Mouse (Mus musculus) stomach, embryonic 16.5 days (tissue): Measurements from ENCODE around the gene Pafah1b2. TPM values are rescaled to one million over a fixed set of nuclear protein-coding genes. Genes with fewer than 3 reads are reported as not detected.

Source experiments
- ATAC-seq: fragments of 200-750 bp; cut with Nextera tagmentation; 2 replicates; pipeline ENCODE4 v1.8.0; 2017; ENCODE audit warnings: moderate number of reproducible peaks, moderate TSS enrichment; ENCODE audit not compliant: insufficient read depth, low FRiP score
- H3K27ac ChIP-seq: fragments of 300-500 bp; sonication (generic); 2 replicates; pipeline ENCODE4 v1.5.1; 2014; ENCODE audit warnings: low read length
- H3K27me3 ChIP-seq: fragments of 300-500 bp; sonication (generic); 2 replicates; pipeline ENCODE4 v1.6.1; 2014; ENCODE audit warnings: low read length, control low read depth, mixed read lengths; ENCODE audit not compliant: control insufficient read depth, insufficient read depth
- H3K36me3 ChIP-seq: fragments of 300-500 bp; sonication (generic); 2 replicates; pipeline ENCODE4 v1.6.1; 2014; ENCODE audit warnings: low read length; ENCODE audit not compliant: control insufficient read depth, insufficient read depth
- H3K4me1 ChIP-seq: fragments of 300-500 bp; sonication (generic); 2 replicates; pipeline ENCODE4 v1.6.1; 2014; ENCODE audit warnings: low read length, control low read depth, mixed read lengths; ENCODE audit not compliant: control insufficient read depth, insufficient read depth
- H3K4me2 ChIP-seq: fragments of 300-500 bp; sonication (generic); 2 replicates; pipeline ENCODE4 v1.6.1; 2014; ENCODE audit warnings: low read depth, low read length, mixed read lengths
- H3K4me3 ChIP-seq: fragments of 300-500 bp; sonication (generic); replicated peaks from 2 replicates; pipeline ENCODE4 v1.5.1; 2014; ENCODE audit warnings: mild to moderate bottlenecking, low read length
- H3K9ac ChIP-seq: fragments of 300-500 bp; sonication (generic); 2 replicates; pipeline ENCODE4 v1.6.1; 2014; ENCODE audit warnings: low read length
- H3K9me3 ChIP-seq: fragments of 300-500 bp; sonication (generic); replicated peaks from 2 replicates; pipeline ENCODE4 v1.6.1; 2016; ENCODE audit warnings: low read length, control low read depth; ENCODE audit not compliant: control insufficient read depth
- WGBS: fragments of 180-500 bp; shearing (Covaris S2); extraction: QIAGEN DNeasy Blood & Tissue Kit; methylation state at CpG from one replicate; pipeline ENCODE4 v1.1.7; 2014; 5-methylcytosine and 5-hydroxymethylcytosine counted together
- polyA plus RNA-seq: library from polyadenylated mRNA; unstranded; fragments of >200 nt; fragmentation: Nextera tagmentation; extraction: Ambion mirVana; gene quantifications from 2 replicates; pipeline ENCODE4 v1.2.1, GENCODE M21; 2015

Pafah1b2 gene
- polyA plus RNA-seq, 1 experiment from 2014 or later: 152 TPM

- Histone ChIP-seq H3K9ac (peak overlapping the region; percentile 91), H3K27me3 (no peaks in the 10 kb centered on the region), H3K4me1 (peaks cover 20% of the 10 kb centered on the region), H3K9me3 (no peaks in the 10 kb centered on the region), H3K27ac (peak overlapping the region; percentile 88), H3K4me2 (peak overlapping the region; percentile 78), H3K4me3 (peak overlapping the region; percentile 76), H3K36me3 (0 out of 2 replicates have a peak, but pooled peaks cover 3% of the 10 kb centered on the region)
- under 1% methylated on average over 62 of the region's 63 CpGs for WGBS
- ATAC-seq: peak; percentile 59
Measured at GRCm38 (mm10) chr9:45954294-45955106, 58.0 kb downstream of the Pafah1b2 start.

GRCm38 (mm10) chr9:45953511-45954293, 58.8 kb downstream of the Pafah1b2 start:
- Histone ChIP-seq H3K27ac (peak overlapping the region; percentile 88), H3K4me3 (peak overlapping the region; percentile 76), H3K4me1 (peaks cover 20% of the 10 kb centered on the region), H3K9ac (peak overlapping the region; percentile 91), H3K27me3 (no peaks in the 10 kb centered on the region), H3K9me3 (no peaks in the 10 kb centered on the region), H3K4me2 (peak overlapping the region; percentile 78), H3K36me3 (0 out of 2 replicates have a peak, but pooled peaks cover 5% of the 10 kb centered on the region)
- 50% methylated on average over 13 of the region's 13 CpGs for WGBS
- ATAC-seq: no peak

GRCm38 (mm10) chr9:45952890-45953289, 59.6 kb downstream of the Pafah1b2 start:
- no peak for ATAC-seq
- no peaks in the 10 kb centered on the region for H3K27me3 ChIP-seq
- H3K9ac ChIP-seq: peak overlapping the region; percentile 91
- H3K36me3 ChIP-seq: 0 out of 2 replicates have a peak, but pooled peaks cover 5% of the 10 kb centered on the region
- 82% methylated on average over 7 of the region's 7 CpGs for WGBS
- peaks cover 16% of the 10 kb centered on the region for H3K4me1 ChIP-seq
- peak overlapping the region; percentile 76; the same call in 1 of the 2 replicates for H3K4me3 ChIP-seq
- H3K9me3 ChIP-seq: no peaks in the 10 kb centered on the region
- H3K27ac ChIP-seq: no peak overlapping the region
- H3K4me2 ChIP-seq: peak overlapping the region; percentile 78; the same call in 1 of the 2 replicates

- Histone ChIP-seq H3K4me3 (no peak overlapping the region), H3K4me1 (peaks cover 16% of the 10 kb centered on the region), H3K9ac (no peak overlapping the region), H3K36me3 (0 out of 2 replicates have a peak, but pooled peaks cover 5% of the 10 kb centered on the region), H3K4me2 (no peak overlapping the region), H3K27me3 (no peaks in the 10 kb centered on the region), H3K27ac (no peak overlapping the region), H3K9me3 (no peaks in the 10 kb centered on the region)
- 93% methylated on average over 4 of the region's 4 CpGs for WGBS
- ATAC-seq: no peak
Measured at GRCm38 (mm10) chr9:45952057-45952456, 60.4 kb downstream of the Pafah1b2 start.

- no peak overlapping the region for H3K27ac ChIP-seq
- H3K9me3 ChIP-seq: no peaks in the 10 kb centered on the region
- H3K27me3 ChIP-seq: no peaks in the 10 kb centered on the region
- no peak overlapping the region for H3K9ac ChIP-seq
- H3K4me3 ChIP-seq: no peak overlapping the region
- H3K36me3 ChIP-seq: peaks cover 13% of the 10 kb centered on the region; the same call in 1 of the 2 replicates
- H3K4me2 ChIP-seq: no peak overlapping the region
- 0 out of 2 replicates have a peak, but pooled peaks cover 3% of the 10 kb centered on the region for H3K4me1 ChIP-seq
- ATAC-seq: no peak
- WGBS: 83% methylated on average over 10 of the region's 10 CpGs
Measured at GRCm38 (mm10) chr9:45946872-45947183, 65.7 kb downstream of the Pafah1b2 start.

GRCm38 (mm10) chr9:45946182-45946871, 66.2 kb downstream of the Pafah1b2 start:
- Histone ChIP-seq H3K27ac (no peak overlapping the region), H3K4me2 (no peak overlapping the region), H3K4me3 (no peak overlapping the region), H3K27me3 (no peaks in the 10 kb centered on the region), H3K9me3 (no peaks in the 10 kb centered on the region), H3K4me1 (0 out of 2 replicates have a peak, but pooled peaks cover 3% of the 10 kb centered on the region), H3K36me3 (peaks cover 15% of the 10 kb centered on the region; the same call in 1 of the 2 replicates), H3K9ac (no peak overlapping the region)
- no peak for ATAC-seq
- 85% methylated on average over 16 of the region's 16 CpGs for WGBS

- Histone ChIP-seq H3K27me3 (no peaks in the 10 kb centered on the region), H3K9ac (no peak overlapping the region), H3K27ac (no peak overlapping the region), H3K4me1 (0 out of 2 replicates have a peak, but pooled peaks cover 3% of the 10 kb centered on the region), H3K4me2 (no peak overlapping the region), H3K9me3 (no peaks in the 10 kb centered on the region), H3K4me3 (no peak overlapping the region), H3K36me3 (peaks cover 15% of the 10 kb centered on the region; the same call in 1 of the 2 replicates)
- ATAC-seq: no peak
- 80% methylated on average over 13 of the region's 13 CpGs for WGBS
Measured at GRCm38 (mm10) chr9:45945721-45946120, 66.8 kb downstream of the Pafah1b2 start.

GRCm38 (mm10) chr9:45944506-45945400, 67.7 kb downstream of the Pafah1b2 start:
- Histone ChIP-seq H3K4me1 (0 out of 2 replicates have a peak, but pooled peaks cover 3% of the 10 kb centered on the region), H3K27me3 (no peaks in the 10 kb centered on the region), H3K27ac (no peak overlapping the region), H3K4me3 (no peak overlapping the region), H3K9ac (no peak overlapping the region), H3K4me2 (no peak overlapping the region), H3K9me3 (no peaks in the 10 kb centered on the region), H3K36me3 (peaks cover 15% of the 10 kb centered on the region; the same call in 1 of the 2 replicates)
- WGBS: 80% methylated on average over 13 of the region's 13 CpGs
- ATAC-seq: no peak
